Mouse (Mus musculus): ENCODE data around the gene Krtcap2.
"Not testable (repeated sequence)": the region's sequence is repeated elsewhere in the genome, so short reads cannot be mapped to it uniquely, and the experiment has no call there.

Gene Krtcap2

DNA sequence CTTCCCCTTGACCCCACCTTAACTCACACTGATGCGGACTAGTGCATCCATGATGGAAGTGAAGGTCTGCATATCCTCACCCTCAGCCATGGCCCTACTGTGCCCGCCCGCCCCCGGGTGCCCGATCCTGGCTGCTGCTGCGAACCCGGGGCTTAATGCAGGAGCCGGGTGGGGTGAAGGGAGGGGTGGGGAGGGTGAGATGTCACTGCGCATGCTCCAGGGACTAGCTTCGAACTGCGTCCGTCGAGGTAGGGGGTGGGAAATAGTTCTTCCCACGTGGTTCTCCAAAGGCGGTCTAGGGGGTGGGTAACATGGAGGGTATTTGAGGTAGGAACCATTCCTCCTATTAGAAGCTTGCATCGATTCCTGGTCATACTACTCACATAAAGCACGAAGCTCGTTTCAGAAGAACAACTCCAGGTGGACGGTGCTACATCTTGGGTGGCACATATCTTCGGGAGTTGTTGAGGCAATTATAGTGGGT, at the start of gene Krtcap2:
Gene Krtcap2 (plus strand): TSS at position 279 of the 484 bp plus-strand sequence.
- DNase-seq (ENCODE audit: low spot score), result peak; percentile 68

- DNase-seq (ENCODE audit: low spot score), result peak; percentile 94
Measured at GRCm38 (mm10) chr3:89195979-89196877, 49.5 kb upstream of the Krtcap2 start.

DNA sequence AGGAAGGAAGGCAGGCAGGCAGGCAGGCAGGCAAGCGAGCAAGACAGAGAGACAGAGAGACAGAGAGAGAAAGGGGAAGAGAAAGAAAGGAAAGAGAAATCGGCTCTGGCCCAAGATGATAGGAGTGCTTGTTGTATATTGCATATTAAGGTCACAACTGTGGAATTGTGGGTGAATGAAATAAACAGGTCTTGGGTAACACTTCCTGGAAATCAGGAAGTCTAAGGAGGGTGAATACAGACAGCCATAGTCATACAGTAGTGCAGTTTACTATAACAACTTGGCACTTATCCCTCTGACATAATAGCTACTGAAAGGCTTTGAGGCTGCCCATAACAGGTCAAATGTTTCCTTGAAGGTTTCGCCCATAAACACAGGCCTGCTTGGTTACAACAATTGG, 45.9 kb upstream of the Krtcap2 start:
- no peak for DNase-seq (ENCODE audit: low spot score)

- DNase-seq (ENCODE audit: low spot score), result peak; percentile 97
Measured at GRCm38 (mm10) chr3:89202253-89203141, 43.3 kb upstream of the Krtcap2 start, which contains the start of gene Gba. TSS of gene Gba (plus strand) at chr3:89202928.

DNA sequence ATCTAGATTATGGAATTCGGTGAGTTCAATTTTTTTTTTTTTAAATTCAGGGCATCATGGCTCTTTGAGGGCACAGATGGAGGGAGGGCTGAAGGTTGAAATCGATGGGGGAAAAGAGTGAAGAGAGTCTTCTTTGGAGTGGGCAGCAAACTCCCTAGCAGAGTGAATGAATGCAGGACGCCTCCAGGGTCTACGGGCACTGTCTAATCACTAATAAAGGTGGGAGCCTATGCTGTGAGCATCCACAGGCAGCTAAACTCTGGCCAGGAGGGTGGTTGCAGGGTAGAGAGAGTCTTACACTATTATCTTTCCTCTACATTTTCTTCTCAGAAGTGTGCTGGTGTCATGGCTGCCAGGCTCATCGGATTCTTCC, 42.6 kb upstream of the Krtcap2 start:
- no peak for DNase-seq (ENCODE audit: low spot score)

- no peak for DNase-seq (ENCODE audit: low spot score)
Measured at GRCm38 (mm10) chr3:89206079-89206478, 39.7 kb upstream of the Krtcap2 start.

GRCm38 (mm10) chr3:89206695-89207094, 39.1 kb upstream of the Krtcap2 start:
- DNase-seq (ENCODE audit: low spot score), result no peak

GRCm38 (mm10) chr3:89208075-89208657, 37.6 kb upstream of the Krtcap2 start:
- DNase-seq (ENCODE audit: low spot score), result no peak

- no peak for DNase-seq (ENCODE audit: low spot score)
Measured at GRCm38 (mm10) chr3:89208736-89209135, 37.0 kb upstream of the Krtcap2 start.

DNA sequence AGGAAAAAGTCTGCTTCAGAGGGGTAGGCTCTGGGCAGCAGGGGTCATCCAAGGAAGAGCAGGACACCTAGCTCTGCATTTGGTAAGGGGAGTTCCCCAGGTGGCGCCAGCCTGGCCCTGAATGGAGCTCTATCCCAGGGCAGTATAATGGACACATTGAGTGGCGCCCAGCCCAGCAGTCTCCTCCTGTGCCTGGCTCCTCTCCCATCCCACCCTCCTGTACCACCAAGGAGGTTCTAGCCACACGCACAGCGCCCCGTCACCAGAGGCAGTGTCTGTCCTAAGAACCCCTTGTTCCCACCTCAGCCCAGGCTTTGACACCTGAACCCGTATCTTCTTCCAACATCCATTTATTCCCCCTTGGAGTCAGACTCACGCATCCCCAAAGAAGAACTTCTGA, 36.0 kb upstream of the Krtcap2 start:
- no peak for DNase-seq (ENCODE audit: low spot score)

DNA sequence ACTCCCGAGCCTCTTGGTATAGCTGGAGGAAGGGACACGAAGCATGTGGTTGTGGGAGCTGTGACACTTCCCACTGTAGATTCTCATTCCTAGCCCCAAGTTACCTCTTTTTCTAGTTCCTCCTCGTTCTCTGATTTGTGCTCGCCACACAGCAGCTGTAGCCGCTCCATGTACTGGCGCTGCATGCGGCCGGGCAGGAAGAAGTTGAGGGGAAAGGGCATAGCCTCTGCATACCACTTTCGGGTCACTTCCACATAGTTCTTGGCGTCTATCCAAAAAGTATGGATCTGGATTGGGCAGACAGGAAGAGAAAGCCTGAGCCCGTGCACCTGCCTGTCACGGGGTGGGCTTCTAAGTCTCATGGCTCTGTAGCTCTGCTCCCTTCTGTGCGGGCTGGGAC, 35.6 kb upstream of the Krtcap2 start:
- no peak for DNase-seq (ENCODE audit: low spot score)

GRCm38 (mm10) chr3:89210731-89211130, 35.0 kb upstream of the Krtcap2 start:
- no peak for DNase-seq (ENCODE audit: low spot score)

- peak; percentile 96 for DNase-seq (ENCODE audit: low spot score)
Measured at GRCm38 (mm10) chr3:89213803-89214530, 31.8 kb upstream of the Krtcap2 start.

- peak; percentile 70 for DNase-seq (ENCODE audit: low spot score)
Measured at GRCm38 (mm10) chr3:89214681-89215411, 30.9 kb upstream of the Krtcap2 start, which contains the start of gene Thbs3. TSS of gene Thbs3 (plus strand) at chr3:89215180.

DNA sequence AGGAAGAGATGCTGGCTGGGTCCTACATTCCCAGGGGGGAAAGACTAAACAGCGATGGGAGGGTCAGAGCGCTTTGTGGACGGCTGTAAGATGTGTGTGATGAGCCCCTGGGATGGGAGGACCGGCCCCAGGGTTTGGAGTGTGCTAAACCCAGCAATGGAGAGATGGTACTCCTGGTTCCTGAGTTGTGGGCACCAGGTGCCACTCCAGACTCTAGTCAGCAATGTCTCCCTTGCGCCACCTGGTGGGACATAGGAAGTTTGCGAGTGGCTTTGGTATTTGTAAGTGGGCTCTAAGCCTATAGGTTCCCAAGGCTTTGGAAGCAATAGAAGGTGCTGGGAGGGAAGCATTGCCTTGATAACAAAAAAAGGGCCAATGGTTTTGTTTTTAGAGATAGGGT, 29.9 kb upstream of the Krtcap2 start:
- peak; percentile 97 for DNase-seq (ENCODE audit: low spot score)

GRCm38 (mm10) chr3:89216407-89216806, 29.4 kb upstream of the Krtcap2 start:
- DNase-seq (ENCODE audit: low spot score), result not testable (repeated sequence)

DNA sequence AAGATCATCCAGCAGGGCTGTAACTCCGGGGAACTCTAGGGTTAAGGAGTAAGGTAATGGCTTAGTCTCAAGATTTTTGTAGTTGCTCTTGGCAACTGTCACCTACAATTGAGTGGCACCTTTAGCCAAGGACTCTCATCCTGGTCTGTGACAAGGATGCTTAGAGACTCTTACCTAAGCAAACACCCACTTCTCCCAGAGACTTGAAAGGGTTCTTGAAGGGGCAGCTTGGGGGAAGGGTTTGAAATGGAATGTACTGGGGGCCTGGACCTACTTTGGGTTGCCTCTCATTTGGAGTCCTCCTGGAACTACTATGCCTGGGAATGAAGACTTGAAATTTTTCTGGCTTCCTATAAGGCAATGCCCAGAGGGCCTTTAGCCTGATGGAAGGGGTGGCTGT, 27.5 kb upstream of the Krtcap2 start:
- no peak for DNase-seq (ENCODE audit: low spot score)

- DNase-seq (ENCODE audit: low spot score), result no peak
Measured at GRCm38 (mm10) chr3:89219546-89219945, 26.2 kb upstream of the Krtcap2 start.

DNA sequence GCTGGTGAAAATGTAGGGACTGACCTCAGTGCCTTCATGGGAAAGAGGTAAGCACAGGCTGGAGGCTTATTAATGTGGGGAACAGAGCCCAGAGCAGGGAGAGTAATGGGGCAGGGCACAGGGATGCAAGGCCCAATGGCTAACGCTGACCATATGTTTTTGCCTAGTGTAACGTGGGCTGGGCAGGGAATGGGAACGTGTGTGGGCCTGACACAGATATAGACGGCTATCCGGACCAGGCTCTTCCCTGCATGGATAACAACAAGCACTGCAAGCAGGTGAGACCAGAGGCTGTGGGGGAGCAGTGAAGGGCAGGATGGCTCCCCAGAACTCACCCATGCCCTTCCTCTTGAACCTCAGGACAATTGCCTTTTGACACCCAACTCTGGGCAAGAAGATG, 24.6 kb upstream of the Krtcap2 start:
- DNase-seq (ENCODE audit: low spot score), result no peak

- peak; percentile 15 for DNase-seq (ENCODE audit: low spot score)
Measured at GRCm38 (mm10) chr3:89224796-89225195, 21.0 kb upstream of the Krtcap2 start.

DNA sequence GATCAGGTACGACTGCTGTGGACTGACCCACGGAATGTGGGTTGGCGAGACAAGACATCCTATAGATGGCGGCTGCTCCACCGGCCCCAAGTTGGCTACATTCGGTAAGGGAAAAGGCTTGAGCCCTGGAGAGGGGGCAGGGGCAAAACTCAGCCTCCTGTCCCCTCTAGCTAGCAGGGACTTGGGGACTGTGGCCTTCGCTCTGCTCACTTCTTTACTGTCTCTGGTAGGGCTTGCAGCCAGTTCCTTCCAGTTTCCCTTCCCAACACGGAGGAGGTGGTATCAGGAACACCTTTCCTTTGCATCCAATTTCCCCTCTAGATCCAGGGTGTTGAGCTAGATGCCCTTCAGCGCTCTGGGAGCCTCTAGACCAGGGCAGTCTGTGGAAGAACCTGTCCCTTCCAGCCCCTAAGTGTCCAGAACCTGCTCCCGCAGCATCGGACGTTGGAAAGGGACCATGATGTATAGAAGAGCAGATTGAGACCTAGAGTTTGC, 20.4 kb upstream of the Krtcap2 start:
- DNase-seq (ENCODE audit: low spot score), result peak; percentile 16

All from retina, embryonic 14.5 days (tissue).